ENCODE assay signal across 8 mouse cellular contexts in the genomic region with DNA sequence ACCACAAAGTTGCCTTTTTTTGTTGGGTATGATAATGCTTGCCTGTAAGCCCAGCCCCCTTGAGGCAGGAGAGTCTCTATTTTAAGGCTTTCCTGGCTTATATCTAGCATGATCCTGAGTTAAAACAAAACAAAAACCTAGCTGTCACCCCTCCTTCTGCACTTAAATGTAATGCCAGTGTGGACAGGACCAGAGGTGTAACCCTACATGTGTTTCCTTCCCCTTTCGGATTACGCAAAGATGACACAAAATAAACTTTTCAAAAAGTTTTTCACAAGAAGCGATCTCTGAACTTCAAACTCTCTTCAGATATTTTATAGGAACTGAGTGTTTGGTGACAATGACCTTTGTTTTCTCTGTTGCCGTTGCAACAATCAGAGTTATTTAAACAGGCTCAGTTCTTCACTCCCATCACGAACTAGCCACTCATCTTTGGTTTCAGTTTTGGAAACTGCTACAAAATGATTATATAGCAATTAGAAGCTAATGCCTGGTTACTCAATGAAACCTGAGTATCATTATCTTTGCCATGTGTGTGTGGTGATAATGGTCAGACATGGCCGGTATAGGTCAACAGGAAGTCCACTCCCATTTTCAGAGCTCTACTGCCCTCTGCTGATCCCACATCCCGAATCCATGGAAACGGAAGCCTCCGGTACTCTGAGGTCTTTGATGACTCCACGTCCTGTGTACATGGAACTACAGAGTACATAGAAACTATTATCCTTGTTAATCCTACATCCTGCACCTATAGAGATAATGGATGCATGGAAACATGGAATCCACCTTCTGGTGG.
DNase-seq lines count a peak whose midpoint lies in the region; ATAC-seq and TF ChIP-seq lines count a peak whose summit lies in the region.

No protein-coding gene starts in this region.

- TF ChIP-seq CTCF in forebrain, postnatal 0 days (IDR thresholded peaks at IDR 0.05; ENCODE audit: low read depth): peak; percentile 62
- peak; percentile 69 for TF ChIP-seq CTCF in left cerebral cortex, adult 2 months (IDR thresholded peaks at IDR 0.05)
- TF ChIP-seq CTCF in stomach, postnatal 0 days (IDR thresholded peaks at IDR 0.05; ENCODE audit: low read depth): peak; percentile 78

- H3K27me3 ChIP-seq in forebrain, postnatal 0 days (ENCODE audit: insufficient read depth, low read length): no peaks in the 10 kb centered on the region
- H3K27me3 ChIP-seq in forebrain, embryonic 16.5 days (replicated peaks; ENCODE audit: control insufficient read depth, insufficient read depth, low read length): no peaks in the 10 kb centered on the region
- H3K27me3 ChIP-seq in megakaryocyte, embryonic 14.5 days (replicated peaks): no peaks in the 10 kb centered on the region
- no peaks in the 10 kb centered on the region for H3K27me3 ChIP-seq in stomach, postnatal 0 days (ENCODE audit: control insufficient read depth, insufficient read depth, low read length)

- H3K4me2 ChIP-seq in forebrain, postnatal 0 days (ENCODE audit: low read depth): no peak overlapping the region
- no peak overlapping the region for H3K4me2 ChIP-seq in forebrain, embryonic 16.5 days (ENCODE audit: low read length)
- no peak overlapping the region for H3K4me2 ChIP-seq in stomach, postnatal 0 days (replicated peaks; ENCODE audit: low read depth)

- no peaks in the 10 kb centered on the region for H3K36me3 ChIP-seq in forebrain, postnatal 0 days (ENCODE audit: insufficient read depth)
- no peaks in the 10 kb centered on the region for H3K36me3 ChIP-seq in forebrain, embryonic 16.5 days (ENCODE audit: control insufficient read depth, insufficient read depth)
- H3K36me3 ChIP-seq in megakaryocyte, embryonic 14.5 days (replicated peaks; ENCODE audit: low read length): no peaks in the 10 kb centered on the region
- H3K36me3 ChIP-seq in stomach, postnatal 0 days (ENCODE audit: control insufficient read depth, insufficient read depth, low read length): no peaks in the 10 kb centered on the region

- no peaks in the 10 kb centered on the region for H3K9me3 ChIP-seq in forebrain, postnatal 0 days (ENCODE audit: low read length)
- H3K9me3 ChIP-seq in forebrain, embryonic 16.5 days (ENCODE audit: control insufficient read depth, low read length): no peaks in the 10 kb centered on the region
- H3K9me3 ChIP-seq in megakaryocyte, embryonic 14.5 days: no peaks in the 10 kb centered on the region
- no peaks in the 10 kb centered on the region for H3K9me3 ChIP-seq in stomach, postnatal 0 days (ENCODE audit: control insufficient read depth, low read length)

- TF ChIP-seq EP300 in stomach, postnatal 0 days (optimal IDR thresholded peaks at IDR 0.05): no peak

- DNase-seq in forebrain, postnatal 0 days: peak; percentile 37
- peak; percentile 82 for DNase-seq in adrenal gland, adult 2 months
- DNase-seq in embryo, embryonic 11.5 days (ENCODE audit: low read depth, low spot score): peak; percentile 36
- peak; percentile 82 to 86 for DNase-seq in heart, postnatal 36 days
- peak; percentile 43 to 56 for DNase-seq in left cerebral cortex, adult 2 months (ENCODE audit: extremely low spot score in 1 of 2, low spot score in 2 of 2)
- DNase-seq in stomach, postnatal 0 days (ENCODE audit: low spot score): peak; percentile 49

- H3K4me1 ChIP-seq in forebrain, postnatal 0 days (ENCODE audit: insufficient read depth): no peaks in the 10 kb centered on the region
- H3K4me1 ChIP-seq in forebrain, embryonic 16.5 days (replicated peaks; ENCODE audit: control insufficient read depth, insufficient read depth, low read length): no peaks in the 10 kb centered on the region
- H3K4me1 ChIP-seq in megakaryocyte, embryonic 14.5 days: peaks cover 15% of the 10 kb centered on the region
- no peaks in the 10 kb centered on the region for H3K4me1 ChIP-seq in stomach, postnatal 0 days (replicated peaks; ENCODE audit: control insufficient read depth, insufficient read depth)

- no peak overlapping the region for H3K4me3 ChIP-seq in forebrain, postnatal 0 days (ENCODE audit: low read depth, low read length)
- no peak overlapping the region for H3K4me3 ChIP-seq in forebrain, embryonic 16.5 days (replicated peaks; ENCODE audit: low read length)
- 0 out of 2 replicates have a peak overlapping the region, but pooled peaks have one; percentile 21 for H3K4me3 ChIP-seq in left cerebral cortex, adult 2 months
- H3K4me3 ChIP-seq in megakaryocyte, embryonic 14.5 days (replicated peaks): peak overlapping the region; percentile 77
- no peak overlapping the region for H3K4me3 ChIP-seq in stomach, postnatal 0 days (ENCODE audit: low read depth, low read length)

- H3K9ac ChIP-seq in forebrain, postnatal 0 days: no peak overlapping the region
- H3K9ac ChIP-seq in forebrain, embryonic 16.5 days (replicated peaks; ENCODE audit: low read depth, low read length): no peak overlapping the region
- no peak overlapping the region for H3K9ac ChIP-seq in stomach, postnatal 0 days (ENCODE audit: low read length)

- intact Hi-C loops in heart, postnatal 36 days (cut with DNase I): loop anchor here (5.0 kb wide), 3 partner anchors 75 to 730 kb away; partner anchors contain the start of gene Spry1
- intact Hi-C loops in left cerebral cortex, adult 2 months (cut with DNase I): loop anchor here (1.0 to 10.0 kb wide), 3 partner anchors 237 to 729 kb away; partner anchors contain the start of gene Spry1

- no peak for ATAC-seq in forebrain, postnatal 0 days
- ATAC-seq in forebrain, embryonic 16.5 days: no peak
- no peak for ATAC-seq in stomach, postnatal 0 days (ENCODE audit: low FRiP score, low TSS enrichment)

- 76% methylated on average over 10 of the region's 10 CpGs for WGBS in forebrain, postnatal 0 days
- WGBS in forebrain, embryonic 16.5 days: 73% methylated on average over 10 of the region's 10 CpGs
- WGBS in stomach, postnatal 0 days: 63% methylated on average over 10 of the region's 10 CpGs

- H3K27ac ChIP-seq in forebrain, postnatal 0 days (ENCODE audit: low read depth, low read length): no peak overlapping the region
- no peak overlapping the region for H3K27ac ChIP-seq in forebrain, embryonic 16.5 days (ENCODE audit: low read length)
- no peak overlapping the region for H3K27ac ChIP-seq in left cerebral cortex, adult 2 months
- H3K27ac ChIP-seq in stomach, postnatal 0 days (replicated peaks): no peak overlapping the region

Comparison
In these comparisons a context has a peak if more than half of its experiments do, and no peak if none do; other contexts are left out.
1. H3K4me3 ChIP-seq: peak in left cerebral cortex, adult 2 months (single experiment) and megakaryocyte, embryonic 14.5 days (single experiment); none in forebrain, postnatal 0 days (single experiment), forebrain, embryonic 16.5 days (single experiment) and stomach, postnatal 0 days (single experiment).
2. Peak in every context shown above with its lines, with median percentiles within 50 percentile points of each other: DNase-seq and CTCF ChIP-seq.